Mouse (Mus musculus): ENCODE results near the gene Pola1.

DNA sequence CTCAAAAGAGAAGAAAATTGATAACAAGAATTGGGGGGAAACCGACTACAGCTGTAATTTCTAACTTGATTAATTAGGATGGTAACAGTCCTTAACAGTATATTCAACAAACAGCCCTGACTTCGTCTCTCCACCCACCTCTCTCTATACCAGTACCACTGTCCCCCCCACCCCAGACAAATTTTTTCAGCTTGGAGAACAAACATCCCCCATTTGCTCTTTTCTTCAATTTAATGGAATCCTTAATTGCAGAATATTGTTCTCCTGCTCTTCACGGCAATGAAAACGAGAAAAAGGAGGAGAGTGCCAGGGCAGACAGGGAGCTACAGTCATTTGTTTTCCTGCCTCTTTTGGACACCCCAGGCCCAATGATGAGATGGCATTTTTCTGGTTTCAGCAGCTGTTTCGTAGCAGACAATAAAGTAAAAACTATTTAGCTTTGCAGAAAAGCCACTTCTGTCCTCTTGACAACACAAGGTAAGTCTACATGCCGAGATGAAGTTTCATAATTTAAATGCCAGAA lies 202.2 kb downstream of the Pola1 start:
- no peak for TF ChIP-seq GATA1 (IDR thresholded peaks at IDR 0.05; ENCODE audit: borderline replicate concordance, low read length)
- no peak for TF ChIP-seq FLI1 (IDR thresholded peaks at IDR 0.05; ENCODE audit: low read length)

All from megakaryocyte, embryonic 14.5 days (primary cell).